Comparison of ENCODE assay signal across 10 mouse cellular contexts in genomic region chr10:103141532-103141931, GRCm38 (mm10).
A peak's percentile ranks its signal among the peaks of the same experiment; 100 is the strongest.
DNase-seq lines count a peak whose midpoint lies in the region; ATAC-seq and TF ChIP-seq lines count a peak whose summit lies in the region.
"Had no signal": no experiment of that assay in that cellular context is flagged by ENCODE, and none has a peak within 500 bp of the region (broad histone marks: within the 10 kb centered on the region; RNA-seq: fewer than 3 reads in every experiment).

No protein-coding gene starts in this region.

- H3K27ac ChIP-seq in layer of hippocampus, adult 2 months = no peak overlapping the region
- peak overlapping the region; percentile 83 for H3K27ac ChIP-seq in embryonic facial prominence, embryonic 13.5 days
- H3K27ac ChIP-seq: hindbrain, embryonic 15.5 days; lung, embryonic 15.5 days had no signal

- peak overlapping the region; percentile 45 for H3K4me2 ChIP-seq in embryonic facial prominence, embryonic 13.5 days
- H3K4me2 ChIP-seq: embryonic facial prominence, embryonic 12.5 days; hindbrain, embryonic 15.5 days; lung, embryonic 15.5 days had no signal

- H3K9ac ChIP-seq in embryonic facial prominence, embryonic 13.5 days = peak overlapping the region; percentile 54; the same call in 1 of the 2 replicates
- H3K9ac ChIP-seq: embryonic facial prominence, embryonic 12.5 days; hindbrain, embryonic 15.5 days; lung, embryonic 15.5 days had no signal

- no peaks in the 10 kb centered on the region for H3K27me3 ChIP-seq in embryonic facial prominence, embryonic 13.5 days
- H3K27me3 ChIP-seq: embryonic facial prominence, embryonic 12.5 days; hindbrain, embryonic 15.5 days; lung, embryonic 15.5 days had no signal

- DNase-seq in layer of hippocampus, adult 2 months (ENCODE audit: low spot score in 2 of 2) = no peak
- no peak for DNase-seq in layer of hippocampus, adult 9-10 months (ENCODE audit: low spot score)
- DNase-seq in R1 (ENCODE audit: low read depth, low spot score) = peak; percentile 4
- DNase-seq in mesoderm, embryonic 11.5 days (ENCODE audit: low read depth, low spot score) = peak; percentile 43
- no peak for DNase-seq in testis, postnatal 10 days (ENCODE audit: low spot score)
- no peak for DNase-seq in lung, adult 18-20 months

- TF ChIP-seq CTCF in layer of hippocampus, adult 2 months (conservative IDR thresholded peaks at IDR 0.05) = peak; percentile 61

- no peaks in the 10 kb centered on the region for H3K4me1 ChIP-seq in embryonic facial prominence, embryonic 13.5 days
- H3K4me1 ChIP-seq: embryonic facial prominence, embryonic 12.5 days; hindbrain, embryonic 15.5 days; lung, embryonic 15.5 days had no signal

- H3K4me3 ChIP-seq in layer of hippocampus, adult 2 months = no peak overlapping the region
- 0 out of 2 replicates have a peak overlapping the region, but pooled peaks have one; percentile 6 for H3K4me3 ChIP-seq in embryonic facial prominence, embryonic 13.5 days
- H3K4me3 ChIP-seq: embryonic facial prominence, embryonic 12.5 days; hindbrain, embryonic 15.5 days; lung, embryonic 15.5 days had no signal

- H3K36me3 ChIP-seq in embryonic facial prominence, embryonic 13.5 days = no peaks in the 10 kb centered on the region
- H3K36me3 ChIP-seq: embryonic facial prominence, embryonic 12.5 days; hindbrain, embryonic 15.5 days; lung, embryonic 15.5 days had no signal

- H3K9me3 ChIP-seq in embryonic facial prominence, embryonic 13.5 days = no peaks in the 10 kb centered on the region
- H3K9me3 ChIP-seq: embryonic facial prominence, embryonic 12.5 days; hindbrain, embryonic 15.5 days; lung, embryonic 15.5 days had no signal

- WGBS in embryonic facial prominence, embryonic 13.5 days = 26% methylated on average over 6 of the region's 6 CpGs

- no peak for ATAC-seq in embryonic facial prominence, embryonic 13.5 days (ENCODE audit: insufficient number of reproducible peaks, insufficient read depth, low FRiP score, low TSS enrichment, low read depth)

Comparison
In these comparisons a context has a peak if more than half of its experiments do, and no peak if none do; other contexts are left out.
1. DNase-seq: peak in R1 (single experiment) and mesoderm, embryonic 11.5 days (single experiment); none in layer of hippocampus, adult 2 months (0 of 2), layer of hippocampus, adult 9-10 months (single experiment), testis, postnatal 10 days (single experiment) and lung, adult 18-20 months (0 of 2).